Mouse (Mus musculus) 416B (cell line): ENCODE results near the gene Rcor1.

ENCODE experiments used
- DNase-seq: peaks from one replicate; pipeline ENCODE4 v3.0.0; 2011; ENCODE audit warnings: low read depth

Gene Rcor1

DNA sequence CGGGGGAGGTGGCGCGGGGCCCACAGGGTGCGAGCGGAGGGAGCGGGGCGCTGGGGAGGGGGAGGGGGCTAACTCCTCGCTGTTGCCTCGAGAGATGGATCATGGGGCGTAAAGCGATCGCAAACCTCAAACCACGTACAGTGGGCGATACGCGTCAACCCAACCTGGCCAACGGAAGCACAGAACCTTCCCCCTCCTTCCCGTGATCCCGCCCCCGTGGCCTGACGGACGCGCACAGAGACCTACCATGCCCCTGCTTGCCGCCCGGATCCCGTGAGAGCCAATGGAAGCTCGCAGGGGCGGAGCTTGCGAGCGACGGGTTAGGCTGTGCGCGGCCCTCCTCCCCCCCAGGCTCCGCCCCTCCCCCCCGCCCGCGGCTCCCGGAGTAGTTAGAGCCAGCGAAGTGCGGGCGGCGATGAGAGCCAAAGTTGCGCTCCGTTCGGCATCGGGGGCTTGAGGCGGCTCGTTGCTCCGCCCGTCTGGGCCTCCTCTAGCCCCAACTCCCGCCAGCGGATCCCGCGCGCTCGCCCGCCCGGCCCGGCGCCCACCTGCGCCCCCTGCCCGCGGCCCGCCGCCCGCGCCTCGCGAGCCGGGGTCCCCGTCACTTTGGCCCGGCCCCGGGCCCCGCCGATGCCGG, at the start of gene Rcor1:
Gene Rcor1 (plus strand): TSS at position 376 of the 637 bp plus-strand sequence.
- peak; percentile 99 for DNase-seq

DNA sequence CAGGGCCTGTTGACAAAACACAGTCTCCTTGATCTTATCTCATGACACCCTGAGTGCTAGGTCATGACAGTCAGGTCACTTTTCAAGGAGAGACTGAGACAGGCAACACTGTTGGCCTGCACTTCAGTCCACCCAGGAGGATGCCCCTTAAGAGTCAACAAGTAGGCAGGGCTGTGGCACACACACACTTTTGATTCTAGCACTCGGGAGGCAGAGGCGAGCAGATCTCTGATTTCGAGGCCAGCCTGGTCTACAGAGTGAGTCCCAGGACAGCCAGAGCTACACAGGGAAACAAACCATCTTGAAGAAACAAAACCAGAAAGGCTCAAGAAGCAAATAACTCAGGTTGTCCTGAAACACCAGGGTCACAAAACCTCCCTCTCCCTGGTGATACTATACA, 49.7 kb upstream of the Rcor1 start:
- no peak for DNase-seq

DNA sequence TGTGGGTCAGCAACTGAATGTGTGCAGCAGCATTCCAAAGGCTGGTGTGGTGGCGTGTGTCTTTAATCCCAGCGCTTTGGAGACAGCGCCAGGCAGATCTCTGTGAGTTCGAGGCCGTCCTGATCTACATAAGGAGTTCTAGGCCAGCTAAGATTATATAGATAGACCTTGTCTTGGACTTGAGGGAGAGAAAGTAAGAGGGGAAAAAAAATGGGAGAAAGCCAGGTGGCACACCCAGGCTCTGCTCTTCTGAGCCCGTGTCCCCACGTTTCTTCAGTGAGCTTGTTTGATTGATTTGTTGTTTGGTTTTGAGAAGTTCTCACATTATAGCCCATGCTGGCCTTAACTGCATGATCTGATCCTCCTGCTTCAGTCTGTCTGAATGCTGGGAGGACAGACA, 48.7 kb upstream of the Rcor1 start:
- DNase-seq = no peak

DNA sequence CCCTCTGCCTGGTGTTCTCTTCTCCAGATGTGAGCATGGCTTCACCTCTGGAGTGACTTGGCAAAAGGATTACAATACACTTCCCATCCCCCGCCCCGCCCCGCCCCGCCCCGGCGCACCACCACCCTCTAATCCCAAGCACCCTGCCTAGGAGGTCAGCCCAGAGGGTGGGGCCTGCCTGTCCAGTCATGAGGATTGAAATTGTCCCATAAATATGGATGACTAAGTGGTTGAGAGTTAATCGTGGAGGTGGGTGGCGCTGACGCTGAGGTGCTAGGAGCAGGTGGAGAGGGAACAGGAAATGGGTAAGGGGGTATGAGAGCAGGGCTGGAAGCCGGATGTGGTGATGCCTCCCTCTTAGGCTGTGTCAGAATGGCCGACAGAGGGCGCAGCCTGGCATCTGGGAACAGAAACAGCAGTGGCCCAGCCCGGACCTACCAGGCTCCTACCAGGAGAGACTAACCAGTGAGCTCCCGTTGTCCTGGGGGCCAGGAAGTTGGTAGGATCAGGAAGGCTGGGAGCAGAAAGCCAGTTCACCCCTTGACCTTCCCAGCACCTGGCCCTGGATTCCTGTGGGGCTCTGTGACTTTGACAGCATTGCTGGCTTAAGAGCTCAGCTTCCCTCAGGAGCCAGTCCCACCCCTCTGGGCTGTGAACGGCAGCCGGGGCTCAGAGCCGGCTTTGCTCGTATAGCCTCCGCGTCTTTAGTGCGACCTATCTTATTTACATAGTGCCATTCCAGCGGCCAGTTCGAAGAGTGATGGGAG, 47.6 kb upstream of the Rcor1 start:
- DNase-seq = peak; percentile 95

DNA sequence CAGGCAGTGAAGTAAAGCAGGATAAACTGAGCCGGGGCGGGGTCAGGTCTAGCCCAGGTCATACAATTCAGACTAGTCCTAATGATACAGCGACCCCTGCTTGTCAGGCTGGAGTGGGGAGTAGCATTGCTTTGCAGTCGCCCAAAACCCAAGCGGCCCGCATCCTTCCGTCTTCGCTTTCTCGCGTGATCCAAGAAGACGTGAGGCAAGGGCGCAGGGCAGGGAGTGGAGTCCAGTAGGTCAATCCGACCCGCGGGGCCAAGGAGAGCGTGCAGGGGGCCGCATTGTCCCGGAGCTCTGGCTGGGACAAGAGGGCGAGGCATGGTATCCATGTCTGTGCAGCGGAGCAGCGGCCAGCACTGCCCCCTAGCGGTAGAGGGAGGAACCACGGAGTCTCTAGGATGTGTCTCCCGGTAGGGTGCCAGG, 47.0 kb upstream of the Rcor1 start:
- DNase-seq = peak; percentile 97

DNA sequence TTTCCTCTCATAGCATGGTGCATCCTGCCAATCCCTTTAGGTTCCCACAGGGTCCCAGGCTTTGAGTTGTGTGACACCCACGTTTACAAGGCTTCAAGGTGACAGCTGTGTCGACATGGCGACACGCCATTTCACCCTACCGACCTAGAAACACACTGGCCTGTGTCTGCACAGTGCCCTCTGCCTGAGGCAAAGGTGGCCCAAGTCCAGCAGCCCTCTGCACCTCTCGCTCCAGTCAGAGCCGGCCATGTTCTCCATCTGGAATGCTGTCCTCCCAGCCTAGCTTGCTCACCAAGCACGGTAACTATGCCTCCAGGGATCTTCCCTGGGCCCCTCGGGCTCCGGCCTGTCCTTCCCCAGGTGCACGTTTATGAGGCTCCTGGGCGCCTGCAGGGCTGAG, 46.4 kb upstream of the Rcor1 start:
- DNase-seq = no peak

DNA sequence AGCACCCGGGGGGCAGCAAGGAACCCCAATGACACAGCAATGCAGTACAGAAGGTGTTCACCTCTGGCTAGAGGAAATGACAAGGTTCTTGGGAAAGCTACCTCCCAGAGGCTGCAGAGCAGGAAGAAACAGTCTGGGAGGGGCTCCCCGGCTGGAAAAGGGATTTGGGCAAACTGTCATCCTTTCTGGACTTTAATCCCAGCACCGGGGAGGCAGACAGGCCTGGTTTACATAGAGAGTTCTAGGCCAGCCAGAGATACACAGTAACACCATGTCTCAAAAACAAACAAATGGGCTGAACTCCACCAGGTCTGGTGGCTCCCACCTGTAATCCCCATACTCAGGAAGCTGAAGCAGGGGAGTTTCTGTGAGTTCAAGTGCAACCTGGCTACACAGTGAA, 45.9 kb upstream of the Rcor1 start:
- DNase-seq = no peak

DNA sequence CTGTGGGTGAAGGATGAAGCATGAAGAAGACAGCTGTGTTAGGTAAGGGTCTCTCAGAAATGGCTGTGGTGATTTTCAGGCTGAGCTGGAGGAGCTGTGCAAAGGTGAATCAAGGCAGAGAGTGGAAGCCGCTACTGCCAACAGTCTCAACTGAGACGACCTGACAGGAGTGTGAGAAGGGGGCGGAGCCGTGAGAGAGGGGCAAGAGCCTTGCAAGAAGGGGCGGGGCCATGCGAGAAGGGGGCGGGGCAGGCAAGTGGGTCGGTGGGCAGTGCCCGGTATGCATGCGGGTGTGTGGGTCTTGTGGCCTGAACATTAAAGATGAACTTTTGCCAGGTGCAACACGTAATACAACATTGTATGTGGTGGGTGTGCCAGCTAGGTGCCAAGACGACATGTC, 44.5 kb upstream of the Rcor1 start:
- no peak for DNase-seq

DNA sequence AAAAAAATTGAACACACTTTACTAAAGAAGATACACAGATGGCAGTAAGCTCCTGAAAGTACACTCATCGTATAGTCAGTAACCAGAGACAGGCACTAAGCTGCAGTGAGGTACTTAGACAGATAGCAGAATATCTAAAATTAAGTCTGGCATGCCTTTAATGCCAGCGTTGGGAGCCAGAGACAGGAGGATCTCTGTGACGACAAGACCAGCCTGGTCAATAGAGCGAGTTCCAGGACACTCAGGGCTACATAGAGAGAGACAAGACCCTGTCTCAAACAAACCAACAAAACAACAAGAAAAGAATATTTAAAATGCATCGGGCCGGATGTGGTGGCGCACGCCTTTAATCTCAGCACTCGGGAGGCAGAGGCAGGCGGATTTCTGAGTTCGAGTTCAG, 41.1 kb upstream of the Rcor1 start:
- DNase-seq = no peak

DNA sequence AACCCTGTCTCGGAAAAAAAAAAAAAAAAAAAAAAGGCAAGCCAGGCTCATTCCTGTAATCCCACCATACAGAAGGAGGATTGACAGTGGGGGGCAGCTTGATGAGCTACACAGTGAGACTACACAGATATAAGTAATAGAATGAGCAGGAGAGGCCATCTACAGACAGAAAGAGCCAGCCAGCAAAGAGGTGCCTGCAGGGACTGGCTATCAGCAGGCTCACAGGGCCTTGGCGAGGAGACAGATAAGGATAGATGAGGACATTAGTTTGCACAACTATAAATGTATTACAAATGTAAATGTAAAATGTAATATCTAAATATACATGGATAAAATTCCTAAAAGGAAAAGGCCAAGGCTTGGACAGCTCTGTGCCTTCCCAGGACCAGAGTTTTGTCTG, 39.3 kb upstream of the Rcor1 start:
- DNase-seq = no peak

DNA sequence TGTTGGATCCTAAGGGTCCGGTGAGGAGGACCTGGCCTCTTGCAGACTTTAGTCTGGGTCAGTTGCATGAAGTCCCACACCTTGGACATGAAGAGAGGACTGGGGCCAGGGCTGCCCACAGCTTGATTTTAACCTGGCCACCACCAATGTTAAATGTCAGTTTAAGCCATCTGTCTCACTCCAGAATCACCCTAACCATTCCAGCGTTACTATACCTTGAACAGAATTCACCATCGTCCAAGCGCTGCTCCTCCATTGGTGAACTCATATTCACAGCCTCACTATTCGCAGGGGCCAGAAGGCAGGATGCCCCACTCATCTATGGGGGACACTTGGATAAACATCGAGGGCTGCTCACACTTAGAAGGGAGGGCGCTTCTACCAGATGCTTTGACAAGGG, 38.2 kb upstream of the Rcor1 start:
- DNase-seq = no peak

DNA sequence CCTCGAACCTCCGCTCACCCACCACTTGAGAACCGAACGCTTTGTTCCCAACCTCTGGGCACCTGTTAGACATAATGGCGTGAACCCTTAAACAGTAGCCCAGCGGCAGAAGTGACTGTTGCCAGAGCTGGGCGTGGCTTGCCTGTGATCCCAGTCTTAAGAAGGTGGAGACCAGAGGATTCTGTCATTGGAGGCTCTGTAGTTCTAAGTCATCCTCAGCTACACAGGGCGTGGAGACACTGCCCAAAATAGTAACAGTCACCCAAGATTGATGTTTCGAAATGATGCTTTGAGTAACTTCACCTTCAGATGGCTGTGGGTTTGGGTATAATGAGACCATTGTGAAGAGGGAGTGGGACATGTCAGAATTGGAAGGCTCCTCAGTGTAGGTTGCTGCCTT, 35.0 kb upstream of the Rcor1 start:
- peak; percentile 67 for DNase-seq

DNA sequence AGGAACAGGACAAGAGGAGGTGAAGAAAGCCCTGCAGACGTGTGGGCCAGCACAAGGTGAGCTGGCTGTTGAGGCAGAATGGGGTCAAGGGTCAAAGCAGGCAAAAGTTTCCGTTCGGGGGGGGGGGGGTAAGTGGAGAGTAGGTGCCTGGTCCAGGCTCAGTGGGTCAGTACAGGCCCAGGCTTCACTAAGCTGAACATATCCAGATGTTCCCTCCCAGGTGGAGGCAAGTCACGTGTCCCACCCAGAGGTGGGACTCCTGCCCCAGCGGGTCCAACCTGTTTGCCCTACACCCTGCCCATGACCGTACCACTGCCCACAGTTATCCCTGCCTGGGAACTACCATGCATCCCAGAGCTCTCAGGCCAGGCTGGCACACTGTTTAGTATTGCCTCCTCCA, 33.3 kb upstream of the Rcor1 start:
- no peak for DNase-seq

DNA sequence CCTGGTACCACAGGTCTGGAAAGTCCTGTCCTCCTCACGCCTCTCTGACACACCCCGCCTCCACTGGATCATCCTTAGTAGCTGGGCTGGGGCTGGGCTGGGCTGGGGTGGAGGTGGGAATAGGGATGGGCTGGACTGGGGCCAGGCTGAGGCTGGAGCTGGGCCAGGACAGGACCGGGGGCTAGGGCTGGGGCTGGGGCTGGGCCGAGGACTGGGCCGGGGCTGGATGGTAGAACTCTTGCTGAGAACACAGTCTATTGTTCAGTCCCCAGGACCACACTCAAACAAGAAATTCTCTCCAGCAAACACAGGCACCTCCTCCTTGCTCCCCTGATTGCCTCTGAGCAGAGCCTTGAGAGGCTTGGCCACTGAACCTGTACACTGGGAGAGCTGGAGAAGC, 32.8 kb upstream of the Rcor1 start:
- DNase-seq = no peak

DNA sequence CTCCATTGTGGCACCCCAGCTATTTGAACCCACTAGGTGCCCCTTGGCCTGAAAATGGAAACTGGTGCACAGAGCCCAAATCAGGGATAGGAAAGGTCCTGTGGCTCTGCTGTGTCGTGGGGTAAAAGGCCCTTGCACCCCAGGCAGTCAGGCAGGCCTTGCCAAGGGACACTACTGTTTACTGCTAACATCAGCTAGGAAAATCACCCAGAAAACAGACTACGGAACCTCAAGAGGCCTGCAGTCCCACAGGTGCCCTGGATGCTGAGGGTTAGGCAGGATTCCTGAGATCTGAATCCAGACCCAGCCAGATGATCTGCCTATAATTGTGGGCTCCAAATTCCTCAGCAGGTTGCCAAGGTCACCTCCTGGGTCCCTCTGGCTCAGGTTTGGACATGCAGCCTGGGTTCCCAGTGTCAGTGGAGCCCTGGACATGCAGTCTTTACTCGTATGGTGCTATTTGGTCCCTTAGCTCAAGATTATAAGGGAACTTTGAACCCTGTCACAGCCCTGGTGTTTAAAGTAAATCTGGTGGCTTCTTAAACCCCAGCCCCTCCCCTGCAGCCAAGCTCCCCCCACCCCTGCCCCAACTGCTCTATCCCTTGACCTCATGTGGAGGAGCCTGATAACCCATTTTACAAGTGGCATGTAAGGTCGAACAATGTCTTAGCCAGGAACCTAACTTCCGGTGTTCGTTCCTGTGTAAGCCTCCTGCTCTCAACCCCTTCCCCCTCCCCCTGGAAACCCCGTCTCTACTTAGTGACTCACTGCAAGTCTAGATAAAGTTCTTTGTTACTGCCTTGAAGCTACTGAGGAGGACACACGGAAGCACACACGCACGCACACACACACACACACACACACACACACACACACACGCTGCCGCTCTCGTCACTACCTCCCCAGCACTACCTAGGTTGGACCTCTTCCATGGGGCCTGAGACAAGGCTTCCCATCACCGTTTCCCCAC, 31.7 kb upstream of the Rcor1 start:
- peak; percentile 98 for DNase-seq

DNA sequence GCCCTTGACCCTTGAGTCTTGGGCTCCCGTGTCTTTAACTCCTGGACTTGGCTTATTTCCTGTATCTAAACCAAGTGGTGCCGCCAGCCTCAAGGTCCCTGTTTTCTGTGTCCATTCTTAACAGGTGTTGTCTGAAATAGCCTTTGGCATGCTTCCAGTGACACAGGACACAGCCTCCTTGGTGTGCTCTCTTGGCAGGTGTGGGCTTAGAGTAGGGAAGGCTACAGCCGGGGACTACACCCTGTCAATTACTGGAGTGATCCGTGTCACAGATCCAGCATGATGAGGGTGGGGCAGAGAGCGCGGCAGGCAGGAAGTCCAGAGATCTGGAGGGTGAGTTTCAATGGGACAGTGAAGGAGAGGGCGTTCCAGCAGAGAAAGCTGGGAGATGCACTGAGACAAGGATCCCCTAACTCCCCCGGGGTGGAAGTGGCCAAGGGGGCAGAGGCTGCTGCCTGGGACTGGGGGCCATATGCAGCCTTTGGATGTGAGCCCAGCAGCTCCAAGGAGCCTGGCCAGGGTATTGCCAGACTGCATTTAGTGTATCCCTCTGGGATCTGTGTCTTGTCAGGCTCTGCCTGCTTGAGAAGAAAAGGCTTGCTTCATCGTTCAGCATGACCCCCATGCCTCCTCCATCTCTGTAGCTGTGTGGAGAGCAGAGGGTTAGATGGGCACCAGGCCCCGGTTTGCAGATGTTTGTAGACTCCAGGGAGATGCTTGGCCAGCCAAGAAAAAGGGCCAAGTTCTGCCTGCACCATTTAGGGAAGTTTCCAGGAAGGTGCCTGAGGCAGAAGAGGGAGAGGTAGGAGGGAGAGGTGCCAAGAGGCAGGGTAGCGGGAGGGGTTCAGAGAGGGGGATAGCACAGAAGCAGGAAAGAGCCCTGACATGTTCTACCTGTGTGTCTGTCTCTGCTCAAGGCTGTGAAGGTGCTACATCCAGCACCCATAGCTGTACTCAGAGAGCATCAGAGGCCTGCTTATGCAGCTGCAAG, 30.4 kb upstream of the Rcor1 start:
- DNase-seq = no peak

DNA sequence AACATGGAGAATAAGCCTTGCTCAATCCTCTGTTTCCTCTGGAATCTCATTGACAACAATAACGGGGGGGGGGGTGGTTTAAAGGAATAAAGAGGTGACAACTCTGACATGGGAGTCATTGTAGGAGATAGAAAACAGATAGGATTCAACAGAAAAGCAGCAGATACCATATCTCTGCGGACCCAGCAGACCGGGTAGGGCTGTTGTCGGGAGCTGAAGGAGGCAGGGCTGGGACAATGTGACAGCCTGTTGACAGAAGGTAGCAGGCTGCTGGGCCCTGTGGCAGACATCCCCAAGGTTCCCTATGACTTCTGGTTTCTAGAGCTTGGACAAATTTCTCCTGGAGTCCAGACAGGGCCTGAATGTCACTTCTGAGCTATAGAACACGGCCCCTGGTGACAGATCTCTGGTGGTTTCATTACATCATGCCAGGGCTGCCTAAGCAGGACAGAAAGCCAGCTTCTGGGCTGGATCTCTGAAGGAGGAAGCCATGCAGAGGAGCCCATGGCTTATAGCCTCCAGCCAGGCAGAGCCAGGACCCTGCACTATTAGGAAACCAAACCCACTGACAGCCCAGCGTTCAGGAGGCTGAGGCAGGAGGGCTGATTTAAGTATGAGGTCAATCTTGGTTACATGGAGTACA, 29.4 kb upstream of the Rcor1 start:
- peak; percentile 51 for DNase-seq

DNA sequence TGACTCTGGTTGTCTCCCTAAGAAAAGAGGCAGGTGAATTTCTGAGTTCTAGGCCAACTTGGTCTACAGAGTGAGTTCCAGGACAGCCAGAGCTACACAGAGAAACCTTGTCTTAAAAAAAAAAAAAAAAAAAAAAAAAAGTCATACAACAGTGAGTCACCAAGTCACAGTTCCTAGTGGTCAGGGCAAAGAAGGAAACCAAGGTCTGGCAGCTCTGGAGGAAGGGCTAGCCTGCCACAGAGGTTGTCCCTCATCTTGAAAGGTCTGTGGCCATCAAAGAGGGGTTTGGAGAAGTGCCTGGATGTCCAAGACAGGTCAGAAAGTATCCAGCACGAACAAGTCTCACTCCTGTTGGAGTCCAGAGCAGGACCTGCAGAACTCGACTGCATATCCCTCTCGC, 22.3 kb upstream of the Rcor1 start:
- peak; percentile 93 for DNase-seq

DNA sequence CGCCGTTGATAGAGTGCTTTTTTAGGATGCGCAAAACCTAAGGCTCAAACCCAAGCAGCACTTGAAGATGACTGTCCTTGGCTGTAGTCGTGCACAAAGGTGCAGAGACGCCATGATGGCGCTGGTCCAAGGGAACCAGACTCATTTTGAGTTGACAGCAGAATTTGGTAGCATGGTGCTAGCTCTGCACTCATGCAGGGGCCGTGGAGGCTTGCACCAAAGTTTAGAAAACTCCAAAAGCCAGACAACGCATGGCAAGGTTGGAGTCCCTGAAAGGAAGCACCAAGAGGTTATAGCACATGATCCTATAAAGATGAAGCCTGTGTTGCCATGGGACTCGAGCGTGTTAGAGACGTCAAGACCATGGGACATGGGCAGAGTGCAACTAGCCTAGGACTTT, 21.1 kb upstream of the Rcor1 start:
- no peak for DNase-seq

DNA sequence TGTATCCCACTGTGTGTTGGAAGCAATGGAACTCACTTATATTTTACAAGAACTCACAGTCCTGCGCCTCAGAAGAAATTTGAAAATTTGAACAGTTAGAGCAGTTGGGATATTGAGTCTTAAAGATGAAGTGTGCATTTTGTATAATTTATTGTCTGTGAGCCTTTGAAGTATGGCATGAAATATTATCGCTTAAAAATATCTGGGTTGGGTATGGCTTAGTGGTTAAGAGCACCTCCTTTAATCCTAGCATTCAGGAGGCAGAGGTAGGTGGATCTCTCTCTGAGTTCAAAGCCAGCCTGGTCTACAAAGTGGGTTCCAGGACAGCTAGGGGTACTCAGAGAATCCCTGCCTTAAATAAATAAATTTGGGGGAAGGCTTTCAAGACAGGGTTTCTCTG, 20.1 kb upstream of the Rcor1 start:
- no peak for DNase-seq

DNA sequence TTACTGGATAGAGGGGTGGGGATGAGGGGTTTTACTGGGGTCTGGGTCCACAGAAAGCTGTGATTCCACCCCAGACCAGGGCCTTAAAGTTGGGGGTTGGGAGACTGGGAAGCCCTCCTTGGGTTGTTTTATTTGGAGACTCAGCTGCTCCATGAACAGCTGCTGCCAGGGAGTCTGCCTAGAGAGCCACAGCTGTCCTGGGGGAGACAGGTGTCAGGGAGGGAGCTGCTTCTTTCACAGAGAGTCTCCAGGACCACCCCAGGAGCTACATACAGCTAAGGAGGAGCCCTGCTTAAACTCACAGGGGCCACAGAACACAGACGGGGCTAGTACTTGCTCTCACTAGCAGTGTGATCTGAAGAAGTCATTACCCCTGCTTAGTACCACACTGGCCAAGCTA, 18.0 kb upstream of the Rcor1 start:
- no peak for DNase-seq
